Mouse (Mus musculus): Measurements from ENCODE around the gene Arsg. TPM values are rescaled to one million over a fixed set of nuclear protein-coding genes. Genes with fewer than 3 reads are reported as not detected.

Gene Arsg
- polyA plus RNA-seq, 1 experiment from 2014 or later: 3.3 TPM

GRCm38 (mm10) chr11:109561445-109561844, 88.3 kb downstream of the Arsg start:
- Histone ChIP-seq H3K27ac (no peak overlapping the region), H3K4me3 (no peak overlapping the region), H3K36me3 (no peaks in the 10 kb centered on the region), H3K9me3 (no peaks in the 10 kb centered on the region), H3K4me1 (peaks cover 33% of the 10 kb centered on the region), H3K27me3 (ENCODE audit: insufficient read depth, poor library complexity, severe bottlenecking) (no peaks in the 10 kb centered on the region)
- DNase-seq (ENCODE audit: low spot score): no peak
- 70% methylated on average over 3 of the region's 3 CpGs for WGBS

GRCm38 (mm10) chr11:109563708-109564107, 90.5 kb downstream of the Arsg start:
- no peak for DNase-seq (ENCODE audit: low spot score)
- Histone ChIP-seq H3K27ac (no peak overlapping the region), H3K36me3 (no peaks in the 10 kb centered on the region), H3K9me3 (no peaks in the 10 kb centered on the region), H3K4me1 (peaks cover 20% of the 10 kb centered on the region), H3K4me3 (no peak overlapping the region), H3K27me3 (ENCODE audit: insufficient read depth, poor library complexity, severe bottlenecking) (no peaks in the 10 kb centered on the region)
- WGBS: 86% methylated on average over 4 of the region's 4 CpGs

- Histone ChIP-seq H3K9me3 (no peaks in the 10 kb centered on the region), H3K36me3 (no peaks in the 10 kb centered on the region), H3K4me1 (peaks cover 14% of the 10 kb centered on the region), H3K4me3 (no peak overlapping the region), H3K27ac (no peak overlapping the region), H3K27me3 (ENCODE audit: insufficient read depth, poor library complexity, severe bottlenecking) (no peaks in the 10 kb centered on the region)
- WGBS: 86% methylated on average over 15 of the region's 15 CpGs
- DNase-seq (ENCODE audit: low spot score): no peak
These were observed 91.5 kb downstream of the Arsg start for GRCm38 (mm10) chr11:109564466-109565214.

GRCm38 (mm10) chr11:109569007-109569618, 95.9 kb downstream of the Arsg start:
- 73% methylated on average over 12 of the region's 12 CpGs for WGBS
- Histone ChIP-seq H3K27ac (no peak overlapping the region), H3K4me3 (no peak overlapping the region), H3K9me3 (no peaks in the 10 kb centered on the region), H3K27me3 (ENCODE audit: insufficient read depth, poor library complexity, severe bottlenecking) (no peaks in the 10 kb centered on the region), H3K36me3 (peaks cover 9% of the 10 kb centered on the region; the same call in 1 of the 2 replicates), H3K4me1 (no peaks in the 10 kb centered on the region)
- no peak for DNase-seq (ENCODE audit: low spot score)

- no peak overlapping the region for H3K4me3 ChIP-seq
- H3K36me3 ChIP-seq: peaks cover 9% of the 10 kb centered on the region; the same call in 1 of the 2 replicates
- H3K4me1 ChIP-seq: no peaks in the 10 kb centered on the region
- DNase-seq (ENCODE audit: low spot score): no peak
- no peak overlapping the region for H3K27ac ChIP-seq
- no peaks in the 10 kb centered on the region for H3K9me3 ChIP-seq
- H3K27me3 ChIP-seq (ENCODE audit: insufficient read depth, poor library complexity, severe bottlenecking): no peaks in the 10 kb centered on the region
- 62% methylated on average over 7 of the region's 7 CpGs for WGBS
These were observed 96.6 kb downstream of the Arsg start for GRCm38 (mm10) chr11:109569809-109570208.

GRCm38 (mm10) chr11:109572051-109572450, 98.9 kb downstream of the Arsg start:
- no peak overlapping the region for H3K4me3 ChIP-seq
- WGBS: 81% methylated on average over 11 of the region's 11 CpGs
- H3K9me3 ChIP-seq: no peaks in the 10 kb centered on the region
- no peaks in the 10 kb centered on the region for H3K27me3 ChIP-seq (ENCODE audit: insufficient read depth, poor library complexity, severe bottlenecking)
- DNase-seq (ENCODE audit: low spot score): no peak
- no peak overlapping the region for H3K27ac ChIP-seq
- no peaks in the 10 kb centered on the region for H3K4me1 ChIP-seq
- H3K36me3 ChIP-seq: peaks cover 18% of the 10 kb centered on the region; the same call in 1 of the 2 replicates

- no peak for DNase-seq (ENCODE audit: low spot score)
- Histone ChIP-seq H3K9me3 (no peaks in the 10 kb centered on the region), H3K27ac (no peak overlapping the region), H3K4me1 (no peaks in the 10 kb centered on the region), H3K27me3 (ENCODE audit: insufficient read depth, poor library complexity, severe bottlenecking) (no peaks in the 10 kb centered on the region), H3K36me3 (peaks cover 43% of the 10 kb centered on the region), H3K4me3 (no peak overlapping the region)
- WGBS: 83% methylated on average over 2 of the region's 2 CpGs
These were observed 101.4 kb downstream of the Arsg start for GRCm38 (mm10) chr11:109574604-109575003.

- DNase-seq (ENCODE audit: low spot score): no peak
- Histone ChIP-seq H3K27ac (no peak overlapping the region), H3K4me1 (no peaks in the 10 kb centered on the region), H3K27me3 (ENCODE audit: insufficient read depth, poor library complexity, severe bottlenecking) (no peaks in the 10 kb centered on the region), H3K36me3 (peaks cover 54% of the 10 kb centered on the region), H3K9me3 (no peaks in the 10 kb centered on the region), H3K4me3 (no peak overlapping the region)
- 91% methylated on average over 6 of the region's 6 CpGs for WGBS
These were observed 102.7 kb downstream of the Arsg start for GRCm38 (mm10) chr11:109575832-109576231.

- no peaks in the 10 kb centered on the region for H3K9me3 ChIP-seq
These were observed 105.4 kb downstream of the Arsg start for GRCm38 (mm10) chr11:109578536-109578935.

GRCm38 (mm10) chr11:109579999-109580398, 106.8 kb downstream of the Arsg start:
- no peaks in the 10 kb centered on the region for H3K27me3 ChIP-seq (ENCODE audit: insufficient read depth, poor library complexity, severe bottlenecking)
- peaks cover 65% of the 10 kb centered on the region for H3K36me3 ChIP-seq
- H3K4me1 ChIP-seq: 0 out of 2 replicates have a peak, but pooled peaks cover 5% of the 10 kb centered on the region
- no peak for DNase-seq (ENCODE audit: low spot score)
- no peak overlapping the region for H3K4me3 ChIP-seq
- no peak overlapping the region for H3K27ac ChIP-seq
- 93% methylated on average over 9 of the region's 9 CpGs for WGBS
- H3K9me3 ChIP-seq: no peaks in the 10 kb centered on the region

More at GRCm38 (mm10) chr11:109578536-109578935, 105.4 kb downstream of the Arsg start:
- Histone ChIP-seq H3K27ac (no peak overlapping the region), H3K4me3 (no peak overlapping the region), H3K36me3 (peaks cover 58% of the 10 kb centered on the region), H3K27me3 (ENCODE audit: insufficient read depth, poor library complexity, severe bottlenecking) (no peaks in the 10 kb centered on the region), H3K4me1 (0 out of 2 replicates have a peak, but pooled peaks cover 5% of the 10 kb centered on the region)
- no peak for DNase-seq (ENCODE audit: low spot score)
- WGBS: 82% methylated on average over 3 of the region's 3 CpGs

GRCm38 (mm10) chr11:109583986-109584385, 110.8 kb downstream of the Arsg start:
- Histone ChIP-seq H3K27ac (no peak overlapping the region), H3K36me3 (peaks cover 37% of the 10 kb centered on the region), H3K9me3 (no peaks in the 10 kb centered on the region), H3K27me3 (ENCODE audit: insufficient read depth, poor library complexity, severe bottlenecking) (no peaks in the 10 kb centered on the region), H3K4me3 (no peak overlapping the region), H3K4me1 (peaks cover 22% of the 10 kb centered on the region)
- WGBS: 54% methylated on average over 14 of the region's 14 CpGs
- DNase-seq (ENCODE audit: low spot score): no peak

- WGBS: 48% methylated on average over 11 of the region's 11 CpGs
- H3K4me3 ChIP-seq: no peak overlapping the region
- H3K4me1 ChIP-seq: peaks cover 27% of the 10 kb centered on the region
- H3K27ac ChIP-seq: 0 out of 2 replicates have a peak overlapping the region, but pooled peaks have one; percentile 8
- peaks cover 26% of the 10 kb centered on the region for H3K36me3 ChIP-seq
- no peaks in the 10 kb centered on the region for H3K9me3 ChIP-seq
- H3K27me3 ChIP-seq (ENCODE audit: insufficient read depth, poor library complexity, severe bottlenecking): no peaks in the 10 kb centered on the region
- DNase-seq (ENCODE audit: low spot score): peak; percentile 87
These were observed 111.9 kb downstream of the Arsg start for GRCm38 (mm10) chr11:109584843-109585713.
